Mouse (Mus musculus) neural tube, embryonic 12.5 days (tissue): ENCODE data around the gene Adarb1. TPM values are rescaled to one million over a fixed set of nuclear protein-coding genes. Genes with fewer than 3 reads are reported as not detected.

Source experiments
- ATAC-seq: fragments of 200-750 bp; cut with Nextera tagmentation; 2 replicates; pipeline ENCODE4 v1.8.0; 2017; ENCODE audit warnings: low read depth, mild to moderate bottlenecking, moderate TSS enrichment, moderate library complexity; ENCODE audit not compliant: low FRiP score
- H3K27ac ChIP-seq: fragments of 300-500 bp; sonication (generic); 2 replicates; pipeline ENCODE4 v1.5.1; 2016
- H3K27me3 ChIP-seq: fragments of 300-500 bp; sonication (generic); replicated peaks from 2 replicates; pipeline ENCODE4 v1.6.1; 2016; ENCODE audit warnings: mild to moderate bottlenecking
- H3K36me3 ChIP-seq: fragments of 300-500 bp; sonication (generic); 2 replicates; pipeline ENCODE4 v1.6.1; 2016; ENCODE audit warnings: mild to moderate bottlenecking
- H3K4me1 ChIP-seq: fragments of 300-500 bp; sonication (generic); 2 replicates; pipeline ENCODE4 v1.6.1; 2016
- H3K4me2 ChIP-seq: fragments of 300-500 bp; sonication (generic); replicated peaks from 2 replicates; pipeline ENCODE4 v1.6.1; 2016; ENCODE audit warnings: mild to moderate bottlenecking
- H3K4me3 ChIP-seq: fragments of 300-500 bp; sonication (generic); 2 replicates; pipeline ENCODE4 v1.5.1; 2016
- H3K9ac ChIP-seq: fragments of 300-500 bp; sonication (generic); 2 replicates; pipeline ENCODE4 v1.6.1; 2016; ENCODE audit warnings: mild to moderate bottlenecking
- H3K9me3 ChIP-seq: fragments of 300-500 bp; sonication (generic); 2 replicates; pipeline ENCODE4 v1.6.1; 2016; ENCODE audit warnings: mild to moderate bottlenecking
- WGBS: fragments of 180-500 bp; shearing (Covaris S2); methylation state at CpG from one replicate; pipeline ENCODE4 v1.1.7; 2016; 5-methylcytosine and 5-hydroxymethylcytosine counted together
- polyA plus RNA-seq: library from polyadenylated mRNA; unstranded; fragments of >200 nt; fragmentation: Nextera tagmentation; extraction: Ambion mirVana; gene quantifications from 2 replicates; pipeline ENCODE4 v1.2.1, GENCODE M21; 2016

Adarb1 gene
- polyA plus RNA-seq, 1 experiment from 2014 or later: 9.2 TPM

DNA sequence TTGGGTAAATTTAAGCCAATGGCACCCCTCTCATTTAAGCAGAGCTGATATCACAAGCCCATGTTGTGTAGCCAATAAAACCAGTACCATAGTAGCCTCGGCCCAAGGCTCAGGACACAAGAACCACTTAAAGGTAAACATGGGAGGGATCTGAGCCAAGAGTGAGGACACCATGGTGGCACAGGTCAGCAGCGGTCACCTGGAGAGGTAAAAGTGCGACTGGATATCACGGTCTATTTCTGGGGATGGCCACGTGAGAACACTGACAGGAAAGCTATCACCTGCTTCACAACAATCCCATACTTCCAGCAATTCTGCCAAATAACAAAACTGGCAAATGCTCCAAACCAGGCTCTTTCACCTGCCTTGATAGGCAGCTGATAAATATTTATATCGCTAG lies 17.0 kb downstream of the Adarb1 start:
- ATAC-seq: no peak
- Histone ChIP-seq H3K27ac (no peak overlapping the region), H3K4me2 (no peak overlapping the region), H3K9ac (no peak overlapping the region), H3K27me3 (no peaks in the 10 kb centered on the region), H3K4me3 (no peak overlapping the region), H3K36me3 (no peaks in the 10 kb centered on the region), H3K4me1 (no peaks in the 10 kb centered on the region), H3K9me3 (no peaks in the 10 kb centered on the region)
- 96% methylated on average over 6 of the region's 6 CpGs for WGBS

DNA sequence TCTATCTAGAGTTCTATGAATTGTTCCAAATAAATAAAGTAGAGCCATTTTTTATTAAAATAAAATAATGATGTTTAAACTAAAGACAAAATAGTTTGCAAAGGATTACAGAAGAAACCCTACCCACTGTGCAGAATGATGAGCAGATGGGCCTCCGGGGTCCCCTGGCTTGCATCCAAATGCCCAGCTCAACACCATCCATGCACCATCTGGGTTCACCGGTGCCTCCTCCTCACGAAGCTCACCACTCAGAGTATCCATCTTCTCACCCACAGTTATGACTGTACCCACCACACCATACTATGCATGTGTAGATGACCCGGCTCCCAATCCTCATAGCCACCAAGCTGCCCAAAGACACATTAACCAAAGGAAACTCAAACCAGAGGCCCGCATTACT lies 18.1 kb downstream of the Adarb1 start:
- no peak overlapping the region for H3K27ac ChIP-seq
- ATAC-seq: no peak
- 89% methylated on average over 5 of the region's 5 CpGs for WGBS
- no peak overlapping the region for H3K9ac ChIP-seq
- no peaks in the 10 kb centered on the region for H3K4me1 ChIP-seq
- H3K9me3 ChIP-seq: no peaks in the 10 kb centered on the region
- no peaks in the 10 kb centered on the region for H3K27me3 ChIP-seq
- H3K36me3 ChIP-seq: no peaks in the 10 kb centered on the region
- H3K4me2 ChIP-seq: no peak overlapping the region
- no peak overlapping the region for H3K4me3 ChIP-seq

DNA sequence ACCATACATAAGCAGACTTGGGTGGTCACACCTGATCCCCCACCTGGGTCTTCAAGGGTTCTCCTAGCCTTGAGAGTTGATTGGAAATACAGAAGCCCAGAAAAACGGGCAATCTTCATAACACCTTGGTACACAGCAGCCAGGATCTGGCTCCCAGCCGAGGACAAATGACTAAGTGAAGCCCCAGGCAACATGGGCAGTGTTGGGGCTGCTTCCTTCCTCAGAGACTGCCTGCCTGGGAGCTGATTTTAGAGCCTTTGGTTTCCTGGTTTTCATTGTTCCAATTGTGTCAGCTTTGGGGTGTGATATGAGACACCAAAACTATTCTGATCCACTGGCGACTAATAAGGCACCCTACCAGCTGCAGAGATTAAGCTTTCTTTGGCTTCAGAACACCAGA lies 20.0 kb downstream of the Adarb1 start:
- WGBS: 82% methylated on average over 3 of the region's 3 CpGs
- no peaks in the 10 kb centered on the region for H3K36me3 ChIP-seq
- H3K9me3 ChIP-seq: no peaks in the 10 kb centered on the region
- H3K9ac ChIP-seq: no peak overlapping the region
- H3K27me3 ChIP-seq: no peaks in the 10 kb centered on the region
- H3K4me3 ChIP-seq: no peak overlapping the region
- no peak for ATAC-seq
- no peak overlapping the region for H3K27ac ChIP-seq
- H3K4me2 ChIP-seq: no peak overlapping the region
- H3K4me1 ChIP-seq: no peaks in the 10 kb centered on the region

DNA sequence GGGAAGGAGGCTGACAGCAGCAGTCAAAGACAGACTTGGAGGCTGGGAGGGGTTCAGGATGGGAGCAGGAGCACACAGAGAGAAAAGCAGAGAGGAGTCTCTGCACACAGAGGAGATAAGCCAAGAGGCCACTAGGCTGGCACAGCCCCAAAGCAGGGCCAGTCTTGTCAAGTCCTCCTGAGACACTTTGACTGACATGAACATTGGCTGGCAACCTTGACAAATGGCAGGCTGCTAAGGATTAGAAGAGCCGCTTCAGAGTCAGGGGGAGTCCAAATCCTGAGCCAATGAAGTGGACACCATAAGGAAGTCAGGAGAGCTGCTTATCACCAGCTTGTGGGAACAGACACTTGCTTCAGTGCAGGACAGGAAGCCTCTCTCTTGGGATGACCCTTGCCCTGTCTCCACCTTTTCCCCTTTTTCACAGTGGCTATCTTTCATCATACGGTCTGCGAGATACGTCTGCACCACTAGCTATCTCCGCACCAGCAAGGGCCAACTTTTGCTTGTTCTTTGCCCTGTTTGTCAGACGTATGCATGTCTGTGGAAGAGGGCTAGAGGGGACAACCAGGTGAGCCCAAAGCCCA lies 20.9 kb downstream of the Adarb1 start:
- no peaks in the 10 kb centered on the region for H3K4me1 ChIP-seq
- H3K9me3 ChIP-seq: no peaks in the 10 kb centered on the region
- no peak overlapping the region for H3K27ac ChIP-seq
- whole genome bisulfite sequencing: 88% methylated on average over 6 of the region's 6 CpGs
- H3K27me3 ChIP-seq: no peaks in the 10 kb centered on the region
- no peak for ATAC-seq
- H3K36me3 ChIP-seq: no peaks in the 10 kb centered on the region
- H3K9ac ChIP-seq: no peak overlapping the region
- no peak overlapping the region for H3K4me2 ChIP-seq
- H3K4me3 ChIP-seq: no peak overlapping the region

- WGBS: 77% methylated on average over 1 of the region's 1 CpGs
- H3K9me3 ChIP-seq: no peaks in the 10 kb centered on the region
Measured at GRCm38 (mm10) chr10:77396015-77396414, 22.1 kb downstream of the Adarb1 start.

GRCm38 (mm10) chr10:77391072-77391471 lies 27.0 kb downstream of the Adarb1 start:
- Histone ChIP-seq H3K4me1 (no peaks in the 10 kb centered on the region), H3K27me3 (no peaks in the 10 kb centered on the region), H3K9ac (no peak overlapping the region), H3K4me2 (no peak overlapping the region), H3K9me3 (no peaks in the 10 kb centered on the region), H3K36me3 (no peaks in the 10 kb centered on the region), H3K27ac (no peak overlapping the region), H3K4me3 (no peak overlapping the region)
- no peak for ATAC-seq
- WGBS: 92% methylated on average over 6 of the region's 6 CpGs

More at GRCm38 (mm10) chr10:77396015-77396414, 22.1 kb downstream of the Adarb1 start:
- ATAC-seq: no peak
- Histone ChIP-seq H3K36me3 (no peaks in the 10 kb centered on the region), H3K27ac (no peak overlapping the region), H3K27me3 (no peaks in the 10 kb centered on the region), H3K9ac (no peak overlapping the region), H3K4me3 (no peak overlapping the region), H3K4me2 (no peak overlapping the region), H3K4me1 (no peaks in the 10 kb centered on the region)

DNA sequence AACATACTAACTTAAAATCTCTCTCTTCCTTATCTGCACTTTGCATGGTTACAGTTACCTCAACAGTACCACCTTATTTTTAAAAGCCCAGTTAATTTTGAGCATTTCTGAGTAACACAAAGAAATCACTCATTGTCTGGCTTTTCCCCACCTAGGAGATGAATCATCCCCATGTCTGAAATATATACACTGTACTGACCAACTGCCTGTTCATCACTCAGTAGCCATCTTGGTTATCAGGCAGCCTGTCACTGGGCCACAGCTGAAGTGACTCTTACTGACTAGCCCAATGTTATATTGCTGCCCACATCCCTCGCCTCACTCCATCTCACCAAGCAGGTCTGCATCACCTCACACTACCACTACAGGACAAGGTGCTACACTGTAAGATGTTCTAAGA lies 30.5 kb downstream of the Adarb1 start:
- H3K4me2 ChIP-seq: no peak overlapping the region
- H3K4me1 ChIP-seq: no peaks in the 10 kb centered on the region
- H3K9me3 ChIP-seq: no peaks in the 10 kb centered on the region
- WGBS: 97% methylated on average over 1 of the region's 1 CpGs
- no peak overlapping the region for H3K27ac ChIP-seq
- no peak overlapping the region for H3K9ac ChIP-seq
- no peaks in the 10 kb centered on the region for H3K36me3 ChIP-seq
- no peaks in the 10 kb centered on the region for H3K27me3 ChIP-seq
- no peak overlapping the region for H3K4me3 ChIP-seq
- no peak for ATAC-seq

DNA sequence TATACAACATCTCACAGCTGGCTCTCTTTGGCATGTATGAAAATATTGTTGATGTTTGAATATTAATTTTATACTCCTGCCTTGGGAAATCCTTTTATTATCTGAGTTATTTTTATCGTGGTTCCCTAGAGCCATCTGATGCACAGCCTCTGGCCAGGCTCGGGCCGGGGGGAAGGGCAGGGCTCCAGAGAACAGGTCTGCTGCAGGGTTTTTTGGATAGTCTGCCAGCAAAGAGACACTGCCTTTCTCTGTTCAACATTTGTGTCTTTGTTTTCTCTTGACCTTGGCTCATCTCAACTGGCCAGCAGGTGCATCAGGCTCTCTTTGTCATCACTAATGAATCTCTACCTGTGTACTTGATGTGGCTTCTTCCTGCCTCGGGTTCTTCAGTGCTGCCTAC lies 32.3 kb downstream of the Adarb1 start:
- Histone ChIP-seq H3K27me3 (no peaks in the 10 kb centered on the region), H3K9ac (no peak overlapping the region), H3K4me3 (no peak overlapping the region), H3K4me2 (no peak overlapping the region), H3K4me1 (no peaks in the 10 kb centered on the region), H3K36me3 (no peaks in the 10 kb centered on the region), H3K9me3 (no peaks in the 10 kb centered on the region), H3K27ac (no peak overlapping the region)
- 87% methylated on average over 4 of the region's 4 CpGs for WGBS
- ATAC-seq: no peak

GRCm38 (mm10) chr10:77383045-77383444 lies 35.0 kb downstream of the Adarb1 start:
- Histone ChIP-seq H3K4me2 (no peak overlapping the region), H3K27ac (no peak overlapping the region)
- 82% methylated on average over 8 of the region's 8 CpGs for WGBS

DNA sequence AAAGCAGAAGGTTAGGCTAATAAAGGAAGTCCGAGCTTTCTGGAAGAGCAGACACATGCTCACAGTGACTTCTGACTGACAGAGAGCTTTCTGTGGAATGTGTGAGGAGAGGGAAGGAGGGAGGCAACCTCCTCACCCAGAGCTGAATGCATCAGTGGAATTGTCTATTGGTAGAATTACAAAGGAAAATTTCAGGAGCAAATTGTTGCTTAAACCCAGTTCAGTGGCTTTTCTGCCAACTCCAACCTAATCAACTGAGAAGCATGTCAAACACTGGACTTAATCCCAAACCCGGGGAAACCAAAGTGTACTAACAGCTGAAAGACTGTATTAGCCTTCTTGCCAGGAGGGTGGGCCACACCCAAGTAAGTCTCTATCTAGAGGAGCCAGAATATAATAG lies 36.9 kb downstream of the Adarb1 start:
- Histone ChIP-seq H3K9ac (no peak overlapping the region), H3K4me1 (no peaks in the 10 kb centered on the region), H3K4me3 (no peak overlapping the region), H3K27me3 (no peaks in the 10 kb centered on the region), H3K36me3 (no peaks in the 10 kb centered on the region), H3K4me2 (no peak overlapping the region), H3K27ac (no peak overlapping the region), H3K9me3 (no peaks in the 10 kb centered on the region)
- ATAC-seq: no peak
- WGBS: 64% methylated on average over 2 of the region's 2 CpGs

More at GRCm38 (mm10) chr10:77383045-77383444, 35.0 kb downstream of the Adarb1 start:
- no peak overlapping the region for H3K9ac ChIP-seq
- H3K36me3 ChIP-seq: no peaks in the 10 kb centered on the region
- ATAC-seq: no peak
- no peaks in the 10 kb centered on the region for H3K27me3 ChIP-seq
- no peaks in the 10 kb centered on the region for H3K9me3 ChIP-seq
- no peaks in the 10 kb centered on the region for H3K4me1 ChIP-seq
- no peak overlapping the region for H3K4me3 ChIP-seq

DNA sequence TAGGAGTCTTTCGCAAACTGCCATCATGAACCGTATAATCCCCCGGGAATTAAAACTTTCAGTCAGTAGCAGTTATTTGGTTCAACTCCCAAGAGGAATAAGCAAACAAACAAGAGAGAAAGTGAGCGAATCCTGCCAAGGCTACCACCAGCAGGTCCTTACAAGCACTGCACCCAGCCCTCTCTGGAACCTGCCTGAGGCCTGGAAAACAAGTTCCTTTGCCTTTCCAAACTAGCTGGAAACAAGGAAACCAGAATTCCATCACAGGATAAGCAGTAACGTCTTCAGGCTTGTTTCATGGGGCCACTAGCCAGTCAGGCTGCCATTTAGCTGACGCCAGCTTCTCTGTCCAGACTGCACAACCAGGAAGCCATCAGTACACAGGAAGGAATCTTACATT lies 37.4 kb downstream of the Adarb1 start:
- no peaks in the 10 kb centered on the region for H3K36me3 ChIP-seq
- H3K27me3 ChIP-seq: no peaks in the 10 kb centered on the region
- no peaks in the 10 kb centered on the region for H3K4me1 ChIP-seq
- H3K4me2 ChIP-seq: no peak overlapping the region
- WGBS: 79% methylated on average over 6 of the region's 6 CpGs
- H3K27ac ChIP-seq: no peak overlapping the region
- no peak for ATAC-seq
- no peaks in the 10 kb centered on the region for H3K9me3 ChIP-seq
- H3K4me3 ChIP-seq: no peak overlapping the region
- no peak overlapping the region for H3K9ac ChIP-seq

DNA sequence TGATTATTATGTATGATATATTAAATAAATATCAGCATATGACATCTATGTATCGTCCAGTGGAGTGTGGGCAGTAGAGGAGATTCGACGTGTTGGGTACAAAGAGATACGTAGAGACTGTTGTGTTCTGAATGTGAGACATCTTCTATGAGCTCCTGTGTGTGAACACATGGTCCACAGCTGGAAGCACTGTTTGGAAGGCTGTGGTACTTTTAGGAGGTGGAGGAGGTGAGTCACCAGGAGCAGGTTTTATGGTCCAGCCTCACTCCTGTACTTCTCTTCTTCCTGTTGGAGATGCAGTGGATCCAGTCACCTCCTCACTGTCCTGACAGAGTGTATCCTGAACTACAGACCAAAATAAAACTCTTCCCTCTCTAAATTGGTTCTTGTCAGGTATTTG lies 38.9 kb downstream of the Adarb1 start:
- H3K27me3 ChIP-seq: no peaks in the 10 kb centered on the region
- no peak overlapping the region for H3K4me2 ChIP-seq
- no peaks in the 10 kb centered on the region for H3K36me3 ChIP-seq
- no peak for ATAC-seq
- H3K9ac ChIP-seq: no peak overlapping the region
- no peak overlapping the region for H3K4me3 ChIP-seq
- no peak overlapping the region for H3K27ac ChIP-seq
- H3K4me1 ChIP-seq: no peaks in the 10 kb centered on the region
- 95% methylated on average over 4 of the region's 4 CpGs for WGBS
- no peaks in the 10 kb centered on the region for H3K9me3 ChIP-seq

DNA sequence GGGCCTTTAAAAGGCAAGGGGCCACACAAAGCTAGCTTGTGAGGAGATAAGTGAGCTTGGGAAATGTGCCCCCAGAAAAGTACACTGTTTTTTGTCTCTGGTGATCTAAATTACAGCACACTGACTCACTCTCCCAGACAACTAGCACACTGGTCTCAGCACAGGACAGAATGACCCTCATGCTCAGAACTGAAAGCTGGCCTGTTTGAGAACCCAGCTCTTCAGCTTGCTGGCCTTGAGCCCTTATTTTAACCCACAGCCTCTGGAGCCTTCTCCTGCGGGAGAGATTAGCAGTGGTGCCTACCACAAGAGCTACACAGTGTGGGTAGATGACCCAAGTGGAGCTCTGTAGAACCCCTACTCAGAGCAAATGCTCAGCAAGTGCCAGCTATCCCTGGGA lies 42.0 kb downstream of the Adarb1 start:
- Histone ChIP-seq H3K36me3 (no peaks in the 10 kb centered on the region), H3K4me3 (no peak overlapping the region), H3K27me3 (no peaks in the 10 kb centered on the region), H3K27ac (no peak overlapping the region), H3K4me1 (no peaks in the 10 kb centered on the region), H3K9ac (no peak overlapping the region), H3K4me2 (no peak overlapping the region), H3K9me3 (no peaks in the 10 kb centered on the region)
- ATAC-seq: no peak
- 92% methylated on average over 1 of the region's 1 CpGs for WGBS
